Mouse (Mus musculus) left cerebral cortex, adult 8-10 months (tissue): ENCODE results near the gene Gm21964. TPM values are rescaled to one million over a fixed set of nuclear protein-coding genes. Genes with fewer than 3 reads are reported as not detected.

Experiments
- total RNA-seq, 4 experiments: library from RNA; stranded (reverse); gene quantifications; 2 replicates each; pipeline ENCODE4 v1.2.4; 2022

Gm21964 gene
- total RNA-seq, 4 experiments from 2014 or later = not detected

Other genes with a start within 250 kb of the Gm21964 start
- 10 to 100 TPM; 32.5 to 35.5 (median 33.5) TPM for gene Phlpp2, start 232.7 kb upstream of the Gm21964 start, total RNA-seq
- under 1 TPM; 0.49 to 0.78 (median 0.68) TPM for gene Marveld3, start 139.0 kb upstream of the Gm21964 start, total RNA-seq
- not detected for gene Tat, start 110.8 kb upstream of the Gm21964 start, total RNA-seq
- under 1 TPM in 1 of 4 experiments, not detected in 3; 0.25 TPM for gene Chst4, start 61.5 kb upstream of the Gm21964 start, total RNA-seq
- 10 to 100 TPM; 35.2 to 38.4 (median 36.3) TPM for gene Zfp612, start 21.5 kb upstream of the Gm21964 start, total RNA-seq
- gene Gm17720, start 1.5 kb downstream of the Gm21964 start, total RNA-seq = not detected
- 10 to 100 TPM; 21.7 to 31.6 (median 27.2) TPM for gene Calb2, start 67.0 kb downstream of the Gm21964 start, total RNA-seq
- 1 to 10 TPM; 4.7 to 7.3 (median 5.8) TPM for gene Cmtr2, start 114.5 kb downstream of the Gm21964 start, total RNA-seq
- under 1 TPM; 0.54 to 0.80 (median 0.70) TPM for gene Hydin, start 165.8 kb downstream of the Gm21964 start, total RNA-seq